Mouse (Mus musculus): ENCODE data around the gene Ipo4. TPM values are rescaled to one million over a fixed set of nuclear protein-coding genes. Genes with fewer than 3 reads are reported as not detected.

The Ipo4 gene
- polyA plus RNA-seq, 1 experiment from 2014 or later: 127 TPM

DNA sequence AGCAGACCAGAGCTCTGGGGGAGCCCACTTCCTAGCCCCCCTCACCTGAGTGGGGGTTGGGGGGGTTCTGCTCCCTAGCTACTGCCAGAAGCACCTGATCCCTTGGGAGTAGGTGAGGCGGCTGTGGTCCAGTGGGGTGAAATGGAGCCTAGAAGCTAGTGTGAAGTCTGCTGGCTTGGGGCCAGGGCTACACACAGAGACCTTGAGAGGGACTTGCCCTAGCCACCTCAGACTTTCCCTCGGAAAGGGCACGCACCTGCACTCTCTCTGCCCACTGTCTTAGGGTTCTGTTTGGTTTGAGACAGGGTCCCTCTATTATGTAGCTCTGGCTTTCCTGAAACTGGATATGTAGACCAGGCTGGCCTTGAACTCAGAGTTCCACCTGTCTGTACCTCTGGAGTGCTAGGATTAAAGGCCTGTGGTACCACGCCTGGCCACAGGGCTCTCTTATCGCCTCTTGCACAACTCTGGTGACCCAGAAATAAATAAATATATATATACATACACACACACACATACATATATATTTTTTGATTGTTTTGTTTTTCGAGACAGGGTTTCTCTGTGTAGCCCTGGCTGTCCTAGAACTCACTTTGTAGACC, 57.0 kb downstream of the Ipo4 start:
- ATAC-seq (ENCODE audit: low read depth): peak; percentile 19
- Histone ChIP-seq H3K36me3 (ENCODE audit: control insufficient read depth, insufficient read depth, low read length) (peaks cover 21% of the 10 kb centered on the region), H3K9ac (ENCODE audit: low read depth, low read length) (peak overlapping the region; percentile 92), H3K4me3 (ENCODE audit: low read depth, low read length) (peak overlapping the region; percentile 81), H3K27me3 (replicated peaks; ENCODE audit: control insufficient read depth, insufficient read depth, low read length) (no peaks in the 10 kb centered on the region), H3K27ac (replicated peaks; ENCODE audit: low read depth, low read length) (peak overlapping the region; percentile 66), H3K4me2 (ENCODE audit: low read depth, low read length) (peak overlapping the region; percentile 96), H3K4me1 (ENCODE audit: control insufficient read depth, insufficient read depth, low read length) (0 out of 2 replicates have a peak, but pooled peaks cover 3% of the 10 kb centered on the region), H3K9me3 (ENCODE audit: control insufficient read depth, low read length) (no peaks in the 10 kb centered on the region)
- 39% methylated on average over 5 of the region's 6 CpGs for WGBS
- peak; percentile 65 for DNase-seq (ENCODE audit: low spot score)

DNA sequence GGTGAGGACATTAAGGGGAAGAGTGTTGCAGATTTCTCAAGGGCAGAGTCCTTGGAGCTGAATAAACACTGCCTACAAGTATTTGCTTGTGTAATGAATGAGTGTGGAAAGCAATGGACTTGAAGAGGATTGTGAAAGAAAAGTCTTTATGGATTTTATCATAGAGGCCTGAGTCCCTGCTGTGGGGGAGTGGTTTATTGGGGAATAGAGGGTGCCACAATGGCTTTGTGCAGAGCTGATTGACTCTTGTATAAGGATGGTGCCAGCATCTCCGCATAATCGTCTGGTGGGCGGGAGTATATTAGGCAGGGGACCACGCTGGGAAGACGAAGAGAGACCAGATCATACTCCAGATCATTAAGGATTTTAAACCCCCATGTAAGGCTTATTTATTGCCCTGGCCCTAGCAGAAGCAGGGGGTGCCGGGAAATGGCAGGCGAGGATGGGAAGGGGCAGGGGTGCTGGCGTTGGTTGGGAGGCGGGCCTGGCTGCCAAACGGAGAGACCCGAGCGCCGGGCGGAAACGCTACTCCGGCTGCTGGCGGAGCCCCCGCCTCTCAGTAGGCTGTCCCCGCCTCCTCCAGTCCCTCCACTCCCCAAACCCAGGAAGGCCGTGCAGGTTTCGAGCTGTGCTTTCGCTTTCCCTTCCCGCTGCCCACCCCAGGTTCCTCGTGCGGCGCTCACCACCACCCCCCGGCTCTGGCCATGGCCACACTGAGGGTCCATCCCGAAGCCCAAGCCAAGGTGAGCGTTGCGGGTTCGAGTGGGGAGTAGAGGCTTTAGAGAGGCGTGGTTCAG, 57.7 kb downstream of the Ipo4 start, which contains the start of gene Psme1:
TSS of gene Psme1 (plus strand) at position 253 of the 797 bp plus-strand sequence.
- peak within 1 kb of the TSS; percentile 92 for H3K9ac ChIP-seq (ENCODE audit: low read depth, low read length)
- peak within 1 kb of the TSS; percentile 66 for H3K27ac ChIP-seq (replicated peaks; ENCODE audit: low read depth, low read length)
- DNase-seq (ENCODE audit: low spot score): peak; percentile 93
- peak within 1 kb of the TSS; percentile 81 for H3K4me3 ChIP-seq (ENCODE audit: low read depth, low read length)
- peak within 1 kb of the TSS; percentile 96 for H3K4me2 ChIP-seq (ENCODE audit: low read depth, low read length)
- no peaks in the 10 kb centered on the region for H3K27me3 ChIP-seq (replicated peaks; ENCODE audit: control insufficient read depth, insufficient read depth, low read length)
- peaks cover 21% of the 10 kb centered on the region for H3K36me3 ChIP-seq (ENCODE audit: control insufficient read depth, insufficient read depth, low read length)
- peak; percentile 95 for ATAC-seq (ENCODE audit: low read depth)
- 0 out of 2 replicates have a peak, but pooled peaks cover 3% of the 10 kb centered on the region for H3K4me1 ChIP-seq (ENCODE audit: control insufficient read depth, insufficient read depth, low read length)
- WGBS: 0% methylated on average over 15 of the region's 32 CpGs
- no peaks in the 10 kb centered on the region for H3K9me3 ChIP-seq (ENCODE audit: control insufficient read depth, low read length)

DNA sequence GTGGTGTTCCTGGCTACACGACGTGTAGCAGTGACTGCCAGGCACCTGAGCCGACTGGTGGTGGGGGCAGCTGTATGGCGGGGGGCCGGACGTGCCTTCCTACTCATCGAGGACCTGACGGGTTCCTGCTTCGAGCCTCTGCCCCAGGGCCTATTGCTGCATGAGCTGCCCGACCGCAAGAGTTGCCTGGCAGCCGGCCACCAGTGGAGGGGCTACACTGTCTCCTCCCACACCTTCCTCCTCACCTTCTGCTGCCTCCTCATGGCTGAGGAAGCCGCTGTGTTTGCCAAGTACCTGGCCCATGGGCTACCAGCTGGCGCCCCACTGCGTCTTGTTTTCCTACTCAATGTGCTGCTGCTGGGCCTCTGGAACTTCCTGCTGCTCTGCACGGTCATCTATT, 59.4 kb downstream of the Ipo4 start:
- H3K4me1 ChIP-seq (ENCODE audit: control insufficient read depth, insufficient read depth, low read length): 0 out of 2 replicates have a peak, but pooled peaks cover 3% of the 10 kb centered on the region
- WGBS: 69% methylated on average over 11 of the region's 16 CpGs
- H3K36me3 ChIP-seq (ENCODE audit: control insufficient read depth, insufficient read depth, low read length): peaks cover 15% of the 10 kb centered on the region
- DNase-seq (ENCODE audit: low spot score) (no peak), ATAC-seq (ENCODE audit: low read depth) (no peak)
- no peak overlapping the region for H3K4me3 ChIP-seq (ENCODE audit: low read depth, low read length)
- no peak overlapping the region for H3K9ac ChIP-seq (ENCODE audit: low read depth, low read length)
- H3K4me2 ChIP-seq (ENCODE audit: low read depth, low read length): no peak overlapping the region
- H3K27me3 ChIP-seq (replicated peaks; ENCODE audit: control insufficient read depth, insufficient read depth, low read length): no peaks in the 10 kb centered on the region
- no peaks in the 10 kb centered on the region for H3K9me3 ChIP-seq (ENCODE audit: control insufficient read depth, low read length)
- no peak overlapping the region for H3K27ac ChIP-seq (replicated peaks; ENCODE audit: low read depth, low read length)

DNA sequence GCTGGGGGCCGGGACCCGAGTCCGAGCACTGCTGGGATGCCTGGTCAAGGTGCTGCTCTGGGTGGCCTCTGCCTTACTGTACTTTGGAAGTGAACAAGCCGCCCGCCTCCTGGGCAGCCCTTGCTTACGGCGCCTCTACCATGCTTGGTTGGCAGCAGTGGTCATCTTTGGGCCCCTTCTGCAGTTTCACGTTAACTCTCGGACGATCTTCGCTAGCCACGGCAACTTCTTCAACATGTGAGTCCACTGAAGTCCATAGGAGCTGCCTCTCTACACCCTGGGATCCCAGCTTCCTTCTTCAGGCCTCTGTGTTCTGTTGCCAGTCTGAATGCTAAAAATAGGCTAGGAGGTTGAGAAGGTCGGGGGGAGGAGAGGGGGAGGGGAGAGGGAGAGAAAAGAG, 60.0 kb downstream of the Ipo4 start:
- H3K27me3 ChIP-seq (replicated peaks; ENCODE audit: control insufficient read depth, insufficient read depth, low read length): no peaks in the 10 kb centered on the region
- DNase-seq (ENCODE audit: low spot score): no peak
- no peak overlapping the region for H3K27ac ChIP-seq (replicated peaks; ENCODE audit: low read depth, low read length)
- H3K36me3 ChIP-seq (ENCODE audit: control insufficient read depth, insufficient read depth, low read length): peaks cover 8% of the 10 kb centered on the region; the same call in 1 of the 2 replicates
- no peak for ATAC-seq (ENCODE audit: low read depth)
- H3K4me2 ChIP-seq (ENCODE audit: low read depth, low read length): no peak overlapping the region
- H3K9ac ChIP-seq (ENCODE audit: low read depth, low read length): 0 out of 2 replicates have a peak overlapping the region, but pooled peaks have one; percentile 35
- 0 out of 2 replicates have a peak, but pooled peaks cover 3% of the 10 kb centered on the region for H3K4me1 ChIP-seq (ENCODE audit: control insufficient read depth, insufficient read depth, low read length)
- 55% methylated on average over 13 of the region's 13 CpGs for WGBS
- H3K9me3 ChIP-seq (ENCODE audit: control insufficient read depth, low read length): no peaks in the 10 kb centered on the region
- peak overlapping the region; percentile 20 for H3K4me3 ChIP-seq (ENCODE audit: low read depth, low read length)

Other genes with a start within 250 kb of the Ipo4 start
- 46.9 and 47.4 TPM in 2 replicates for gene Dhrs4, start 157.2 kb downstream of the Ipo4 start, polyA plus RNA-seq (2014; fragmentation: Nextera tagmentation; extraction: Ambion mirVana)
- 3.4 and 3.9 TPM in 2 replicates for gene Carmil3, start 145.3 kb downstream of the Ipo4 start, polyA plus RNA-seq (2014; fragmentation: Nextera tagmentation; extraction: Ambion mirVana)
- gene Cpne6, start 125.5 kb downstream of the Ipo4 start, polyA plus RNA-seq (2014; fragmentation: Nextera tagmentation; extraction: Ambion mirVana): 3.7 and 5.2 TPM in 2 replicates
- not detected in 2 replicates for gene Nrl, start 111.0 kb downstream of the Ipo4 start, polyA plus RNA-seq (2014; fragmentation: Nextera tagmentation; extraction: Ambion mirVana)
- gene Pck2, start 95.7 kb downstream of the Ipo4 start, polyA plus RNA-seq (2014; fragmentation: Nextera tagmentation; extraction: Ambion mirVana): 28.1 and 32.7 TPM in 2 replicates
- gene Dcaf11, start 76.0 kb downstream of the Ipo4 start, polyA plus RNA-seq (2014; fragmentation: Nextera tagmentation; extraction: Ambion mirVana): 55.1 and 57.7 TPM in 2 replicates
- 1.1 and 1.2 TPM in 2 replicates for gene A730061H03Rik, start 75.6 kb downstream of the Ipo4 start, polyA plus RNA-seq (2014; fragmentation: Nextera tagmentation; extraction: Ambion mirVana)
- gene Fitm1, start 60.3 kb downstream of the Ipo4 start, polyA plus RNA-seq (2014; fragmentation: Nextera tagmentation; extraction: Ambion mirVana): 36.5 and 46.9 TPM in 2 replicates
- 119 and 123 TPM in 2 replicates for gene Psme1, start 57.8 kb downstream of the Ipo4 start, polyA plus RNA-seq (2014; fragmentation: Nextera tagmentation; extraction: Ambion mirVana)
- gene Emc9, start 50.7 kb downstream of the Ipo4 start, polyA plus RNA-seq (2014; fragmentation: Nextera tagmentation; extraction: Ambion mirVana): 9.9 and 12.6 TPM in 2 replicates
- 249 TPM in 2 replicates for gene Psme2, start 44.8 kb downstream of the Ipo4 start, polyA plus RNA-seq (2014; fragmentation: Nextera tagmentation; extraction: Ambion mirVana)
- gene Rnf31, start 44.2 kb downstream of the Ipo4 start, polyA plus RNA-seq (2014; fragmentation: Nextera tagmentation; extraction: Ambion mirVana): 11.7 and 13.7 TPM in 2 replicates
- 10.8 and 12.1 TPM in 2 replicates for gene Irf9, start 32.4 kb downstream of the Ipo4 start, polyA plus RNA-seq (2014; fragmentation: Nextera tagmentation; extraction: Ambion mirVana)
- 2.0 and 2.3 TPM in 2 replicates for gene Rec8, start 17.9 kb downstream of the Ipo4 start, polyA plus RNA-seq (2014; fragmentation: Nextera tagmentation; extraction: Ambion mirVana)
- 0.79 and 2.8 TPM in 2 replicates for gene Gm49378, start 1.9 kb upstream of the Ipo4 start, polyA plus RNA-seq (2014; fragmentation: Nextera tagmentation; extraction: Ambion mirVana)
- gene Tm9sf1, start 7.8 kb upstream of the Ipo4 start, polyA plus RNA-seq (2014; fragmentation: Nextera tagmentation; extraction: Ambion mirVana): 106 and 108 TPM in 2 replicates
- 0.97 and 1.0 TPM in 2 replicates for gene Tssk4, start 14.2 kb upstream of the Ipo4 start, polyA plus RNA-seq (2014; fragmentation: Nextera tagmentation; extraction: Ambion mirVana)
- gene Mdp1, start 24.6 kb upstream of the Ipo4 start, polyA plus RNA-seq (2014; fragmentation: Nextera tagmentation; extraction: Ambion mirVana): 42.6 and 48.3 TPM in 2 replicates
- 49.6 and 54.8 TPM in 2 replicates for gene Gmpr2, start 36.0 kb upstream of the Ipo4 start, polyA plus RNA-seq (2014; fragmentation: Nextera tagmentation; extraction: Ambion mirVana)
- 524 and 534 TPM in 2 replicates for gene Nedd8, start 36.2 kb upstream of the Ipo4 start, polyA plus RNA-seq (2014; fragmentation: Nextera tagmentation; extraction: Ambion mirVana)
- gene Tinf2, start 45.9 kb upstream of the Ipo4 start, polyA plus RNA-seq (2014; fragmentation: Nextera tagmentation; extraction: Ambion mirVana): 32.2 and 36.2 TPM in 2 replicates
- gene Tgm1, start 78.0 kb upstream of the Ipo4 start, polyA plus RNA-seq (2014; fragmentation: Nextera tagmentation; extraction: Ambion mirVana): 7.1 and 8.0 TPM in 2 replicates
- gene Rabggta, start 86.3 kb upstream of the Ipo4 start, polyA plus RNA-seq (2014; fragmentation: Nextera tagmentation; extraction: Ambion mirVana): 20.7 and 20.9 TPM in 2 replicates
- 76.5 and 83.8 TPM in 2 replicates for gene Dhrs1, start 109.7 kb upstream of the Ipo4 start, polyA plus RNA-seq (2014; fragmentation: Nextera tagmentation; extraction: Ambion mirVana)
- gene Nop9, start 109.7 kb upstream of the Ipo4 start, polyA plus RNA-seq (2014; fragmentation: Nextera tagmentation; extraction: Ambion mirVana): 32.6 and 36.9 TPM in 2 replicates
- gene Cideb, start 122.5 kb upstream of the Ipo4 start, polyA plus RNA-seq (2014; fragmentation: Nextera tagmentation; extraction: Ambion mirVana): 0.33 and 0.59 TPM in 2 replicates
- gene Ltb4r2, start 125.5 kb upstream of the Ipo4 start, polyA plus RNA-seq (2014; fragmentation: Nextera tagmentation; extraction: Ambion mirVana): 0.47 and 0.51 TPM in 2 replicates
- gene Ltb4r1, start 130.0 kb upstream of the Ipo4 start, polyA plus RNA-seq (2014; fragmentation: Nextera tagmentation; extraction: Ambion mirVana): 0.24 and 0.56 TPM in 2 replicates
- gene Adcy4, start 148.1 kb upstream of the Ipo4 start, polyA plus RNA-seq (2014; fragmentation: Nextera tagmentation; extraction: Ambion mirVana): 13.4 and 16.2 TPM in 2 replicates
- gene Ripk3, start 152.9 kb upstream of the Ipo4 start, polyA plus RNA-seq (2014; fragmentation: Nextera tagmentation; extraction: Ambion mirVana): 32.0 and 35.3 TPM in 2 replicates
- 56.5 and 74.7 TPM in 2 replicates for gene Nfatc4, start 187.2 kb upstream of the Ipo4 start, polyA plus RNA-seq (2014; fragmentation: Nextera tagmentation; extraction: Ambion mirVana)
- 15.6 and 19.5 TPM in 2 replicates for gene Nynrin, start 218.1 kb upstream of the Ipo4 start, polyA plus RNA-seq (2014; fragmentation: Nextera tagmentation; extraction: Ambion mirVana)
- gene Cbln3, start 248.4 kb upstream of the Ipo4 start, polyA plus RNA-seq (2014; fragmentation: Nextera tagmentation; extraction: Ambion mirVana): 0.25 and 0.50 TPM in 2 replicates
- 9.1 and 9.7 TPM in 2 replicates for gene Khnyn, start 249.0 kb upstream of the Ipo4 start, polyA plus RNA-seq (2014; fragmentation: Nextera tagmentation; extraction: Ambion mirVana)

All from embryonic facial prominence, embryonic 14.5 days (tissue).